Mouse (Mus musculus) left cerebral cortex, postnatal 10 days (tissue): ENCODE data around the gene Arhgef40. TPM values are rescaled to one million over a fixed set of nuclear protein-coding genes. Genes with fewer than 3 reads are reported as not detected.

Experiments
- DNase-seq, 2 experiments: peaks; one replicate each; pipeline ENCODE4 v3.0.0; 2021 to 2022; ENCODE audit warnings: low spot score in 2 of 2, mixed read lengths in 1 of 2; ENCODE audit errors: extremely low spot score in 1 of 2
- intact Hi-C: fragments of 180-260 bp; cut with DNase I; formaldehyde crosslinking; loops from one replicate; pipeline ENCODE4 v1.15.1; 2025
- total RNA-seq, 2 experiments: library from RNA; stranded (reverse); gene quantifications; 2 replicates each; pipeline ENCODE4 v1.2.3; 2021

The Arhgef40 gene
- total RNA-seq, 2 experiments from 2014 or later, result 32.7 to 37.1 TPM

DNA sequence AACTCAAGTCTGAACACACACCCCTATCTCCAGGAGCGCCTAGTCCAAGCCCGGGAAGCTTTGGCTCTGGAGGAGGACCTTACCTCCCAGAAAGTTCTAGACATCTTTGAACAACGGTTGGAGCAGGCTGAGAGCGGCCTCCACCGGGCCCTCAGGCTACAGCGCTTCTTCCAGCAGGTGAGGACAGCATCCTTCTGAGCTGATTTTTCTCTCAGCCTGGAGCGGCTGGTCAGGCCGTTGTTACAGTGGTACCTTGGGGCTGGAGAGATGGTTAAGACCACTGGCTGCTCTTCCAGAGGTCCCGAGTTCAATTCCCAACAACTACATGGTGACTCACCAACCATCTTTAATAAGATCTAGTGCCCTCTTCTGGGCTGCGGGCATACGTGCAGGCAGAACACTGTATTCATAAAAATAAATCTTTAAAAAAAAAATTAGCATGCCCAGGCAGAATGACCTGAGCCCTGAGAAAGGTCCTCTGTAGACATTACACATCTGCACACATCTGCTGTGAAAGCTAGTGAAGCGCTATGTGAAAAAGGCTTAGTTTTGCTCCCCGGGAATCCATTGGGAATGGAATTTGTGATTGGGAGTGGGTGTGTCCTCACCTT, 11.8 kb downstream of the Arhgef40 start:
- intact Hi-C loops, result no loop called here
- DNase-seq, result no peak

DNA sequence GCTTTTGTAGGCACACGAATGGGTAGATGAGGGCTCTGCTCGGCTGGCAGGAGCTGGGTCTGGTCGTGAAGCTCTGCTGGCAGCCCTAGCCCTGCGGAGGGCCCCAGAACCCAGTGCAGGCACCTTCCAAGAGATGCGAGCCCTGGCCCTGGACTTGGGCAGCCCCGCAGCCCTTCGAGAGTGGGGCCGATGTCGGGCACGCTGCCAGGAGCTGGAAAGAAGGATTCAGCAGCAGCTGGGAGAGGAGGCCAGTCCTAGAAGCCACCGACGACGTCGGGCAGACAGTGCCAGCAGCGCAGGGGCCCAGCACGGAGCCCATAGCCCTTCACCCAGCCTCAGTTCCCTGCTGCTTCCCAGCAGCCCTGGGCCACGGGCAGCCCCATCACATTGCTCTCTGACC, 12.3 kb downstream of the Arhgef40 start:
- intact Hi-C loops, result no loop called here
- DNase-seq, result peak in 1 of 2 experiments; percentile 66

DNA sequence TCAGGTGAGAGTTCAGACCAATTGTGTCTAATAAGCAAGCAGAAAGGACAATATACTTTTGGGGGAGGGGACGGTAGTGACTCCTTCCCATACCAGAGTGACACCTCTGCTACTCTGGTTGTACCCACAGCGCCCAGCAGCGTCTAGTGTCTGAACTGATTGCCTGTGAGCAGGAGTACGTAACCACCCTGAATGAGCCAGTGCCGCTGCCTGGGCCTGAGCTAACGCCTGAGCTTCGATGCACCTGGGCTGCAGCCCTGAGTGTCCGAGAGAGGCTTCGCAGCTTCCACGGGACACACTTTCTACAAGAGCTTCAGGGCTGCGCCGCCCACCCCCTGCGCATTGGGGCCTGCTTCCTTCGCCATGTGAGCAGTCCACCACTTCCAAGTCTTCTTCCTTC, 13.0 kb downstream of the Arhgef40 start:
- intact Hi-C loops, result no loop called here
- DNase-seq, result no peak

DNA sequence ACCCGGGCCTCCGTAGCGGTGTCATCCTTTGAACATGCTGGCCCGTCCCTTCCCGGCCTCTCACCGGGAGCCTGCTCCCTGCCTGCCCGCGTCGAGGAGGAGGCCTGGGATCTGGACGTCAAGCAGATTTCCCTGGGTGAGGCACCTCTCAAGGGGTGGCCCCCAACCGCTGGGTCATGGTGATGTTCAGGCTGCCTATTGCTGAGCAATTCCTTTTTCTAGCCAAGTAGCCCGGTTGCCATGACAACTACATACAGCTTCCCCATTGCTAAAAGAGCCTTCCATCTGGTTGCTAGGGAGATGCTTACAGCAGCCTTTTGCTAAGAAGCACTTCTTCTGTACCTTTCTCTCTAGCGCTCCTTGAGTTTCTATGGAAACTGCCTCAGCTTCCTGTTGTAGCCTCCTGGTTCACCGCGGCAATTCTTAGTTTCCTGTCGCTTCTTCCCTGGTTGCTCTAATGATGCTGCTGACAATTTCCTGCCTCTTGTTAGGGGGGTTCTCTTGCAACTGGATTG, 19.5 kb downstream of the Arhgef40 start:
- peak; percentile 80 to 91 for DNase-seq
- intact Hi-C loops, result loop anchor here (5.0 kb wide), 1 partner anchor 122 kb away; the partner anchor contains the start of gene Mettl17

DNA sequence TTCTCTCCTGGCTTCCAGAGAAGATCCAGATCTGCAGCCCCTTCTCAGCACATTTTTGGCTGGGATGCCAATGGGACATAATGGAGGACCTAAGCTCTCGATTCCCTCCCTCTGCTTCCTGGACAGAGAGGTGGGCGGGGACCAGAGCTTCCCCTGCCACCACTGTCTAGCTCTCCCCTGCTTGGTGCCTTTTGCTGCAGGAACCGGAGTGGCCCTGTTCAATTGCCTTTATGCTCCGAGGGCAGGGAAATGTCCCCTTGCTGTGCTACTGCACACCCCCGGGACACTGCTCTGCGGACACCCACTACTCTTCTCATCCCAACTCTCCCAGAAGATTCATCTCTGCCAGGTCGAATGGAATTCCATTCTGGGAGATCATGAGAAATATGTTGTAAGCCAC, 20.6 kb downstream of the Arhgef40 start:
- no peak for DNase-seq
- intact Hi-C loops, result no loop called here

DNA sequence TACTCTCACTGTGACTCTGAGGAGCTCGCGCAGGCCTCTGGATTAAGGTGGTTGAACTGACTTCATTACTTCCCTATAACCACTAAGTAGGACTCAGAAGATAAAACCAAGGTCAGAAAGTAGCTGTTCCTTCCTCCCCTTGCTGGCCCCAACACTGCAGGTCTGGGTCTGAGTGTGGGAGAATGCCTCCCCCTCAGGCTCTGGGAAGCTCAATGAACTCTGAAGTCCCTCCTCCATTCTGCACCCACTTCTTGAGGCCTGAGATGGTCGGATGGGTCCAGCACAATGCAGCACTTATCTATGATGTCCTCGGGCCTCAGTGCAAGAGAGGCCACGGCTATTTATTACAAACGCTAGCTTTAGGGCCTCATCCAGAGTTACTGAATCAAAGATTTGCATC, 21.1 kb downstream of the Arhgef40 start:
- intact Hi-C loops, result no loop called here
- DNase-seq, result no peak

DNA sequence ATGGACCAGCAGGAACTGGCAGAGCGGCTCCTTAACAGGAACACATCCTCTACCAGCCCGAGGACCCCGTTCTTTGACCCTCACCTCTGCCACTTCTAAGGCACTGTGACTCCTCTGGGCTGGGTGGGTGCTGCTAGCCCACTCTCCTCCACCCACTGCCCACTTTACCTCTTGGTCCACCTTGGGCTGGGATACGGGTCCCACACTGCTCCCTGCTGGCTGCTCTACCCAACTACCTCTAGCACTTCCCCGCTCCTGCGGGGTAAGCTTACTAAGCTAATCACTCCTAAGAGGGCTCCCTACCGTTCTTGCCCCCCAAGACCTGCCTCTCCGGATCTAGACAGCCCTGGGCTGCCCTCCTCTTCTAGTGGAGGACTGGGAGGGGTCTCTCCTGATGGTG, 21.7 kb downstream of the Arhgef40 start:
- intact Hi-C loops, result no loop called here
- peak in 1 of 2 experiments; percentile 49 for DNase-seq

DNA sequence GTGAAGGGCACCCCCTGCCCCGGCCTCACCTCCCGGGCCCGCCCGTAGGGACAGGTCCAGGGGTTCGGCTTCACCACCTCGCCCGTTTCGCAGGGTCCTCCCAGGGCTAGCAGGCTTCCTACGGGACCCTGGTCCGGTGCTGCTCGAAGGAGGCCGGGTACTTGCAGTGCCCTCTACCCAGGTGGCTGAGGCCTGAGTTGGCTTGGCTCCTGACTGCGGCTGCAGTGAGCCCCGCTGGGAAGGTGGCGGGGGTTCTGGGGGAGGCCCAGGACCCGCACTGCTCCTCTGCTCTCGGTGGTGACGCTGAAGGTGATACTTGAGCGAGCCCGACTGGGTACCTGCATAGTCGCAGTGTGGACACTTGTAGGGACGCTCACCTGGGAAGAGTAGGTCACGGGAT, 22.3 kb downstream of the Arhgef40 start:
- peak in 1 of 2 experiments; percentile 45 for DNase-seq
- intact Hi-C loops, result no loop called here

DNA sequence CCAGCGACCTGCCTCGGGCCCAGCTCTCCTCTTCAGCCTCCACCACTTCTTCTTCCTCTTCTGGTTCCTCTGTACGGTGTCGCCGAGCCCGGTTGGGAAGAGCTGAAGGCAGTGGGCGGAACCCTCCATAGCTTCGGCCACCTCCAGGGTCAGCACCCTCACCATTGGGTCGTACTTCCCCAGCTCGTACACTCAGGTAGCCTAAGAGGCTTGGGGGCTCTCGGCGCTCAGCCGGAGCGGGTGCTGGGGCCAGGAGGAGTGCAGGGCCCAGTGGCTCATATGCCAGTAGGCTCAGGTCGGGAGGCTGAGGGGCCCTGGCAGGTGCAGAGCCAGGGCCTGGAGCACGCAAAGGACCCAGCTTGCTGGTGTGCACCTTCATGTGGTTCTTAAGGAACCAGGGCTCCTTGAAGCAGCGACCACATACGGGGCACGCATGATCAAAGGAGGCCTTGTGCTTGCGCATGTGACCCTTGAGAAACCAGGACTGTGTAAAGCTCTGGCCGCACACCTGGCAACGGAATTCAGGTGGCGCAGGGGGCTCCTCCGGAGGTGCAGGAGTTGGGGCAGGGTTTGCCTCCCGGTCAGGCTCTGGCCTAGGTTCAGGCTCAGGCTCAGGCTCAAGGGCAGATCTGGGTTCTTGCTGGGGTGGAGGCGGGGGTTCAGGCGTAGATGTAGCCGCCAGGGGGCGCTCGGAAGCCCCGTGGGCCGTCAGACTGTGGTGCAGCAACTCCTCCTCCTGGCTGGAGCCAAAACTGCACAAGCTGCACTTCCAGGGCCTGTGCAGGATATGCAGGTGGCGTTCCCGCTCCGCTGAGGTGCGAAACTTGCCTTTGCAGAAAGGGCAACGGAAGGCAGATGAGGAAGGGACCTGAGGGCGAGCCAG, 24.0 kb downstream of the Arhgef40 start:
- DNase-seq, result peak; percentile 84 to 92
- intact Hi-C loops, result no loop called here

DNA sequence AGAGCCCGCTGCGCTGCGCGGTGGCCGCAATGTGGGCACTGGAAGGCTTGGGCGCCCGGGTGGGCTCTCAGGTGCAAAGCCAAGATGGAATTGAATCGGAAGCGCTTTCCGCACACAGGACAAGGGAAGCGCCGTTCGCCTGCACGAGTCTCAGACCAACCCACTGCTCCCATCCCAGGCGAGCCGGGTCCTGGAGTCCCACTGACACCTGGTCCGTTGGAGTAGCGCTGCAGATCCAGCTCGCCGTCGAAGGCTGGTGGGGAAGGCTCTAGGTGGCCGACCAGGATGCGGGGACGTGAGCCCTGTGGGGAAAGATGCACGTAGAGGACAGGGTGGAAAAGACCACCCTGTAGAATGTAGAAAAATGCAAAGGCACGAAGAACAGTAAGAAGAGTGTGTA, 24.8 kb downstream of the Arhgef40 start:
- intact Hi-C loops, result no loop called here
- no peak for DNase-seq

DNA sequence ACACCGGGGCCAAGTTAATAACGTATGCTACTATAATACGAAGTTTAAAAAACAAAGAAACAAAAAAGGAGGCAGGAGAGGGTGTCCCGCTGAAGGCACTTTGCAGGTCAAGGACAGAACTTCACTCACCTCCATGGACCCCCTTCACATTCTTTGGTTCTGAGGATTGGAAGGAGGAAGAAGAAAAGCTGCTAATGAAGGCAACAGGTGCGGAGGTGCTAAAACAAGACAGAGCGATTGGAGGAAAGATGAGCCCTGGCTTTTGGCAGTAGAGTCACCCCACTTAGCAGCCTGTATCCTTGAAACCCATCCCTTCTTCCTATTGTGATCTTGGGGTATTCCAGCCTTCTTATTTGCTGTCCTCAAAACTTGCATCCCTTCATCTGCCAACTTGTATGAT, 25.3 kb downstream of the Arhgef40 start:
- intact Hi-C loops, result no loop called here
- DNase-seq, result no peak

DNA sequence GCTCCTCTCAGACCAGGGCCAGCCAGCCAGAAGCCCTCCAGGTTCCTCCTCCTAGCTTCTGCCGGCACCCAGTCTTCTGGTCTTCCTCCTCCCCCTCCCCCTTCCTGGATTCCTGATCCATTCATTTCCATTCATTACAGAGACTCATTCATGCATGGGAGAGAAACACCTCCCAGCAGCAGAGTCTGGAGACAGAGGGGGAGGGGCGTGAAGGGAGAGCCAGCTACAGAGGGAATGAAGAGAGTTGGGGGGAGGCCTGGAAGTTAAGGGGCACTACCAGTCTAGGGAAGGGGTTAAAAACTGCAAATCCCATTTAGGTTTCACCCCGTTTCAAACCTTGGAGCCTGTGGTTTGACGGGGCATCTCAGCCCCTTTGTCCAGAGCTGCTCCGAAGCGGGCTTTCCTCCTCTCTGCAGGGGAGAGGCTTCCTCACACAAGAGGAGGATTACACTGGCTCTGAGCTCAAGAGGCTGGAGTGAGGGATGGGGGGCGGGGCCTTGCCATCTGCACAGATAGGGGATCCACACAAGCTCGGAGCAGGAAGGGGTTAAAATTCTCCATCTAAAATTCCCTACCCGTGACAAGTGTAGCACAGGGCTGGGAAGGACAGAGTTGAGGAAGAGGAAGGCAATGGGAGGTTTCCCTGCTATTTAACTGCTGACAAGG, 26.1 kb downstream of the Arhgef40 start:
- intact Hi-C loops, result no loop called here
- DNase-seq, result peak; percentile 80

DNA sequence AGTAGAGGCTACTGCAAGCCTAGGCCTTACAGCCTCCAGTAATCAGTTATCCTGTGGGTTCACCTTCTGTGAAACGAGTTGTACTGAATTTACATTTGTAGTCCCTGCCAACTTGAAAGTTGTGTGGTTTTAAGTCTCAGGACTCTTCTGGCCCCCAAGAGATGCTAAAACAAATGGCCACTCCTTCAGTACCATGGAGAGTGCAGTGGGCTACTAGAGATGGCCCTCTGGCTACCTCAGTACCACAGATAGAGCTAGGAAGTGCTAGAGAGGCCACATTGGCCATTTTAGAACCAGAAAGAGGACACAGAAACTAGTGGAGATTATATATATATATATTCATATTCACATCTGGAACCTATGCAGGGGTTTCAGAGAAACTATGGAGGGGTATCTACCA, 27.2 kb downstream of the Arhgef40 start:
- no peak for DNase-seq
- intact Hi-C loops, result no loop called here

DNA sequence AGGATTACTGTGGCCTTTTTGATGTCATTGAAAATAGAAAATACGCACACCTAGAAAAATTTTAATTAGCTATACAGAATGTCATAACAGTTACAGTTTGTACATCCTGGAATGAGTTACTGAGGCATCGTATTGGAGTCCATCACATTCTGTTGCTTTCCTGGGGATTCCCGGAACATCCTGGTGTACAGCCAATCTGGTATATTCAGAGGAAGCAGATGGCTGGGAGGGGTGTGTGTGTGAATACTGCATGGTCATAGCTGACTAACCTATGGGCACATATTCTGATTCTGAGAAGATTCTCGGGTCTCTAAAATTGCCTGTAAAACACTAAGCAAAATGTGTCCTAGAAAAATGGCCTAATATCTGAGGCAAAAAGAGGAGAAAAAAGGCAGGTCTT, 27.6 kb downstream of the Arhgef40 start:
- peak; percentile 39 to 69 for DNase-seq
- intact Hi-C loops, result no loop called here

DNA sequence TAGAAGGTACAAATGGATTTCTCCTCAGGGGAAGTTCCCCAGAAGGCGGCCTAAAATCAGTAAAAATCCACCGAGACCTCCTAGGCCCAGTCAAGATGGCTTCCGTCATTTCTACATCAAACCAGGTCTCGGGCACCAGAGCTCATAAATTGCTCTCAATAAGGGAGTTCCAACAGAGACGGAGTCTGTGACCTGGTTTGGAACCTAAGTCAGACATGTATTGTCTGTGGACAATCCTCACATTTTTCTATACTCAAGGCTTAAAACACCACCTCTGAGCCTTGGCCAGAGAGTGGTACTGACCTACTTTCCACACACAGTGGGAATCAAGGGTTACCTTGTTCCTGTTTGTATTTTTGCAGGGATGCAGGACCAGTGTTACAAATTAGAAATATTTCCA, 28.0 kb downstream of the Arhgef40 start:
- no peak for DNase-seq
- intact Hi-C loops, result no loop called here

DNA sequence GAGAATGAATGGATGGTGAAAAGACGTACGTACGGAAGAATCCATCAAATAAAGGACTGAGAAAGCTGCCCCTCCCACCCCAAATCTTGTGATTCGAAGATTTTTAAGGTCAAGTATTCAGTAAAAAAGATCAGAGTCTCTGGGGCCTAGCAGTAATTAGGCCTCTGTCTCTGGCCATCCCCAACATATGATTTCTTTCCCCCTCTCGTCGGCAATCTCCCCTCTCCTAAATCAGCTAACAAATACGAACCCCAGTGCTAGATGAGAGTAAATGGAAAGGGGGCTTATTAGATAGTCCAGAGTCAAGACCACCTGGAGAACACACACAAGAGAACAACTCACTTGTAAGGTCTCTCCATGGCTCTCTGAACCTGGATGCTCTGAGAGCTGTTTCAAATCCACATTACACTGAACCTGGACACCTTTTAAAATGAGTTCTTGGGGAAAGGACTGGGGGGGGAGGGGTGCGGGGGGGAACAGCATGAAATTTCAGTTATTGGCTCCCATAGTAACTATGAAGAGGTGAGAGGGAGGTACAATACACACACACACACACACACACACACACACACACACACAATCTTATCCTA, 28.6 kb downstream of the Arhgef40 start:
- intact Hi-C loops, result no loop called here
- no peak for DNase-seq

DNA sequence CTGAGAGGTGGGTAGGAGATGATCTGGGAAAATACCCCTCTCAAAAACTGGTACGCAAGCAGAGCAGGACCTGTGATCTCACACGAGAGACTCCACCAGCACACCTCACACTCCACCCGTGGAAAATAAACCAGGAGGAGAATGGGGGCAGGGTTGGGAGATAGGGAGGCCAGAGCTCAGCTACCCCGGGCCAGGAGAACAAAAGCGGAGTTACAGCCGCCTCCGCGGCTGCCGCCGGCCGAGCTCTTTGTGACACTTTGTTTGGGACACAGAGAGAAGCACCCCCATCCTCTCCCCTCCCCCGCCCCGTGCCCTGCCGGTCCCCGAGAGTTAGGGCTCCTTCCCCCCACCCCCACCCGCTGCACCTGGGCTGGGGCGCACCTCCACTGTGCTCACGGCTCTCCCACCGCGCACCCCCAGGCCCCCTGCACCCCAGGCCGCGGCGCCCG, 29.3 kb downstream of the Arhgef40 start:
- intact Hi-C loops, result no loop called here
- peak in 1 of 2 experiments; percentile 66 for DNase-seq

DNA sequence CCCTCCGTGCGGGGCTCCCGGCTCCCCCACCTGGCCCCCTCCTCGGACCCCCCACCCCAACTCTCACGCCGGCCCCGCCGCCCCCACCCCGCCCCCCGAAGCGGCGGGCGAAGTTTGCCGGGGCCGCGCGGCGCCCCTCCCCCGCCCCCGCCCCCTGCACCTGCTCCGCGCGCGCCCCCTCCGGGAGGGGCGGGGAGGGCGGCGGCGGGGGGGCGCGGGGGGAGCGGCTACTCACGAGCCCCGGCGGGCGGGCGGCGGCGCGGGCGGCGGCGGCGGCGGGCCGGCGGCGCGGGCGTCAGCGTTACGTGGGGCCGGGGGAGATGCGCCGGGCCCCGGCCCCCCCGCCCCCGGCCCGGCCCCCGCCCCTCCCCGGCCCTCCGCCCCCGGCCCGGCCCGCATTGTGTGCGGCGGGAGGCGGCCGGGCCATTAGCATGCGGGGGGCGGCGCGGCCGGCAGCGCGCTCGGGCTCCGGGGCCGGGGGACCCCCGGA, 29.8 kb downstream of the Arhgef40 start:
- intact Hi-C loops, result no loop called here
- no peak for DNase-seq

DNA sequence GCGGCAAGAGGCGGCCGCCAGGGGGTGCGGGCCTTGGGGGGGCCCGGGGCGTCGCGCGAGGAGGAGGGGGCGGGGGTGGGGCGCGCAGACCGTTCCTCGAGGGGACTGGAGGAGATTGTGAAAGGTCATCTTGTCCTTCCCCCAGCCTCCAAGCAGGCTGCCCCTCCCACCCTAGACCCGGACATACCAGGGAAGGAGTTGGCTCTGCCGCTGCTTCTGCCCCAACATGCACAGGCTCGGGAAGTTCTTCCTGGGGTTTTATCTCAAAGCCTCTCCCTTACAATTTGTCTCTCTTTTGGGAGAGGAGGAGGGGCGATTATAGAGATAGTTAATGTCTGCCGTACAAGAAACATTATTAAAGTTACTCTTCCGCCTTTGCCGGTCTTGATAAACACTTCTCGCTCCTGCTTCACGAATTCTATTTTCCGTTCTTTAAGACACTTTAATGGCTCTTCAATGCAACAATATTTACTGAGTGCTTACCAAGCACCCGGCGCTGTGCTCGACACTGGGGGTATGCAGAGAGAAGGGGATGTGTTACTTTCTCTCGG, 30.3 kb downstream of the Arhgef40 start:
- intact Hi-C loops, result no loop called here
- DNase-seq, result peak in 1 of 2 experiments; percentile 74
